Mouse (Mus musculus) embryonic facial prominence, embryonic 10.5 days (tissue): ENCODE results near the gene Csmd2. TPM values are rescaled to one million over a fixed set of nuclear protein-coding genes. Genes with fewer than 3 reads are reported as not detected.

Experiments
- DNase-seq: peaks from one replicate; pipeline ENCODE4 v3.0.0-alpha.2; 2017; ENCODE audit warnings: low spot score
- H3K27ac ChIP-seq: fragments of 300-500 bp; sonication (generic); replicated peaks from 2 replicates; pipeline ENCODE4 v1.5.1; 2016; ENCODE audit warnings: mild to moderate bottlenecking
- H3K27me3 ChIP-seq: fragments of 300-500 bp; sonication (generic); replicated peaks from 2 replicates; pipeline ENCODE4 v1.6.1; 2016; ENCODE audit warnings: low read depth, mild to moderate bottlenecking; ENCODE audit not compliant: poor library complexity, severe bottlenecking
- H3K36me3 ChIP-seq: fragments of 300-500 bp; sonication (generic); replicated peaks from 2 replicates; pipeline ENCODE4 v1.6.1; 2016; ENCODE audit warnings: mild to moderate bottlenecking, moderate library complexity
- H3K4me1 ChIP-seq: fragments of 300-500 bp; sonication (generic); 2 replicates; pipeline ENCODE4 v1.6.1; 2016
- H3K4me3 ChIP-seq: fragments of 300-500 bp; sonication (generic); 2 replicates; pipeline ENCODE4 v1.5.1; 2016; ENCODE audit warnings: mild to moderate bottlenecking, moderate library complexity
- H3K9me3 ChIP-seq: fragments of 300-500 bp; sonication (generic); 2 replicates; pipeline ENCODE4 v1.6.1; 2016; ENCODE audit warnings: mild to moderate bottlenecking
- WGBS: fragments of 180-500 bp; shearing (Covaris S2); methylation state at CpG from one replicate; pipeline ENCODE4 v1.1.7; 2016; 5-methylcytosine and 5-hydroxymethylcytosine counted together
- polyA plus RNA-seq: library from polyadenylated mRNA; unstranded; fragments of >200 nt; fragmentation: Nextera tagmentation; extraction: Ambion mirVana; gene quantifications from 2 replicates; pipeline ENCODE4 v1.2.1, GENCODE M21; 2016

Csmd2 gene
- polyA plus RNA-seq, 1 experiment from 2014 or later = 0.31 TPM

DNA sequence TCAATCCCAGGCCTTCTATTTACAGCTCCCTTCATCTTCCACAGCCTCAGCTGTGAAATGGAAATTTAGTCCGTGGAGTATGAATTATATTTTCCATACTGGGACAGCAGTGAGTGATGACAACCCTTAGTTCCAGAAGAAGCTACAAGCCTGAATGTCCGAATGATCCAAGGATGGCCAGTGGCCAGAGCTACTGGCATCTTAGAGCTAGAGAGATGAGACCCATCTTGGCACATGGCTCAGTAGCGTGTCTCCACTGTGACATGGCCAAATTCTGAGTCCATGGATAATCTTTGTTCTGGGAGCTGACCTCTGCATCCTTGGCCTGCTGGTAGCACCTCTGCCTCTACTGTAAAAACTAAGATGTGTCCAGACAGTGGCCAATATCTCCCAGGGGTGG, 96.8 kb downstream of the Csmd2 start:
- Histone ChIP-seq H3K4me1 (no peaks in the 10 kb centered on the region), H3K27me3 (no peaks in the 10 kb centered on the region), H3K27ac (no peak overlapping the region), H3K36me3 (no peaks in the 10 kb centered on the region), H3K9me3 (no peaks in the 10 kb centered on the region), H3K4me3 (no peak overlapping the region)
- no peak for DNase-seq
- 95% methylated on average over 3 of the region's 3 CpGs for WGBS

DNA sequence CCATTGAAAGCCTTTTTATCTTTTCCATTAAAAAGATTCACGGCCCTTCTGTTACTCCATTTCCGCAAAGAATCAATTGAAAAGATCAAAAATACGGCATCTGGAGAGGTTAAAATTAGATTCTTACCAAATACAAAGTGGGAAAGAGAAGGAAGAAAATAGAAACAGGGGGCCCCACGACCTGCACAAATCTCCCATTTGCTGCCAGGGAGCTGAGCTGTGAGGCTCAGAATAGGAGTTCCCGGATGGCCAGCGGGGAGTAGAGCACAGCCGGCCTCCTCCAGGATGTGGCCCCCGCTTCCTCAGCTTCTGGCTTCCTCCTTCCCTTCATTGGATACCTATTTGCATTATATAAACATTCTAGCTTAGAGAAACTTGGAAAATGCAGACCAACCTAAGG, 97.4 kb downstream of the Csmd2 start:
- Histone ChIP-seq H3K4me1 (no peaks in the 10 kb centered on the region), H3K27me3 (no peaks in the 10 kb centered on the region), H3K36me3 (no peaks in the 10 kb centered on the region), H3K4me3 (no peak overlapping the region), H3K27ac (no peak overlapping the region), H3K9me3 (no peaks in the 10 kb centered on the region)
- no peak for DNase-seq
- 83% methylated on average over 8 of the region's 8 CpGs for WGBS

DNA sequence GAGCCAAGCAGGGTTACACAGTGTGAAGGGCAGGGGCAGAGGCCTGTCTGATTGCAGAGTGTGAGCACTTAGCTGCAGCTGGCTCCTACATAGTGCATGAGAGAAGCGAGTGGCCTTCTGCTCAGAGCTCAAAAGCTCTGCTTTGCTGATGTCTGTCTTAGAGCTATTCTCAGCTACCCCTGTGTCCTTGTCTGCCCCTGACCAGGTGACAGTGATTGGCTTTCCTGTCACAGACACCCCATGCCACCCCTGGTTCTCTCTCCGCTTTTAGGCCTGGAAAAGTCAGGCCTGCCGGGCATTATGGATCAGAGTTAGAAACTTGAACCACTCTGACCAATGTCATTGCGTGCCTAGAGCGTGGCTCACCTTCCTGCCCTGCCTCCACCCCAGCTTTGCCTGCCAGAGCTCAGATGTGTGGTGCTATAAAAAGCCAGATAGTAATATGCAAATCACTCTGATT, 99.5 kb downstream of the Csmd2 start:
- WGBS = 90% methylated on average over 5 of the region's 5 CpGs
- Histone ChIP-seq H3K27ac (no peak overlapping the region), H3K9me3 (no peaks in the 10 kb centered on the region)

DNA sequence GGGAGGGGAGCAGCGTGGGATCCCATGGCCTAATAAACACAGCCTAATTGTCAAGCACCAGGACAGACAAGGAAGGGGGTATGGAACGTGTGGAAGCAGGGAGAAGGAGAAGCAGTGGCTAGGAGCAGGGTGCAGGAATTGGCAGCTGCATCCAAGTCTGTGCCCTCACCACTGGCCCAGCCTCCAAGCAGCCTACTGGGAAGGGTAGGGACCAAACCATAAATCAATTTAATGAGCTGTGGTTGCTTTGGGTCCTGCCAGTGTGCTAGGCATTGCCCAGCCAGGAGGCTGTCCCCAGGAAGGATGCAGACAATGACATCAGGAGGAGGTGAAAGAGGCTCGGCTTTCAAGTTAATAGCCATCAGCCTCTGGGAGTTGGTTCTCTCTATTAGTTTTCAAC, 100.0 kb downstream of the Csmd2 start:
- 72% methylated on average over 3 of the region's 3 CpGs for WGBS
- Histone ChIP-seq H3K36me3 (no peaks in the 10 kb centered on the region), H3K4me1 (no peaks in the 10 kb centered on the region), H3K9me3 (no peaks in the 10 kb centered on the region), H3K4me3 (no peak overlapping the region), H3K27me3 (no peaks in the 10 kb centered on the region), H3K27ac (no peak overlapping the region)
- DNase-seq = no peak

More for the DNA sequence above, 99.5 kb downstream of the Csmd2 start:
- no peak overlapping the region for H3K4me3 ChIP-seq
- H3K4me1 ChIP-seq = no peaks in the 10 kb centered on the region
- DNase-seq = no peak
- H3K36me3 ChIP-seq = no peaks in the 10 kb centered on the region
- no peaks in the 10 kb centered on the region for H3K27me3 ChIP-seq

DNA sequence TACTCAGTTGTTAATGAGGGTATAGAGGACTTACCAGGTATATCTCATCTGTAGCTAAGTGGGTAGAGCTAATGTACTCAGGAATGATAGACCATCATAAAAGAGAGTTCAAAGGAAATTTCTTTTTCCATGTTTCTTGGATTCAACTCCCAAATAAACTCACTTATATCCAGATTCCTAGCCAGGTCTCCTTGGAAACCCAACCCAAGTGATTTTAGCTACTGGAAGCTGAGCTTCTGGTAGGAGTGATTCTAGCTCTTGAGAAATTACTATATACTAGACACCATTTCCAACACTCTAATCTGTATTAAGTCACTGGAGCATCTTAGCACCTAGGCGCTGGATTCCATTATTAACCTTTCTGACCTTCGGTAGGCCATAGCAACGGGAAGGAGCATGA, 100.6 kb downstream of the Csmd2 start:
- no peak overlapping the region for H3K27ac ChIP-seq
- no peaks in the 10 kb centered on the region for H3K9me3 ChIP-seq
- H3K36me3 ChIP-seq = no peaks in the 10 kb centered on the region
- 75% methylated on average over 3 of the region's 3 CpGs for WGBS
- H3K27me3 ChIP-seq = no peaks in the 10 kb centered on the region
- H3K4me1 ChIP-seq = no peaks in the 10 kb centered on the region
- no peak overlapping the region for H3K4me3 ChIP-seq
- DNase-seq = no peak

DNA sequence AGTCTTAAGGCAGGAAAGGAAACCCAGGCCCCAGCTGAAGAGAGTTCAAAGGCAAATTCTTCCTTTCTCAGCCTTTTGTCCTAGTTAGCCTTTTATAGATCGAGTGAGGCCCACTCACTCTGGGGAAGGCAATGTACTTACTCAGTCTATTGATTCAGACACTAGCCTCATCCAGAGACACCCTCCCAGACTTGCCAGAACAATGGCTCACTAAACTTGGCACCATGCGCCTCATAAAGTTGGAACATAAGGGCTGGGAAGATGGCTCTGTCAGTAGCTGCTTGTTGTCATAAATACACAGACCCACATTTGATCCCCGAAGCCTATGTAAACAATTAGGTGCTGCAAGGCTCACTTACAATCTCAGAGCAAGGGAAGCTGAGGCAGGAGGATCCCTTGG, 104.3 kb downstream of the Csmd2 start:
- no peaks in the 10 kb centered on the region for H3K9me3 ChIP-seq
- no peak for DNase-seq
- H3K36me3 ChIP-seq = no peaks in the 10 kb centered on the region
- no peaks in the 10 kb centered on the region for H3K4me1 ChIP-seq
- H3K4me3 ChIP-seq = no peak overlapping the region
- no peak overlapping the region for H3K27ac ChIP-seq
- WGBS = 84% methylated on average over 3 of the region's 3 CpGs
- H3K27me3 ChIP-seq = no peaks in the 10 kb centered on the region

DNA sequence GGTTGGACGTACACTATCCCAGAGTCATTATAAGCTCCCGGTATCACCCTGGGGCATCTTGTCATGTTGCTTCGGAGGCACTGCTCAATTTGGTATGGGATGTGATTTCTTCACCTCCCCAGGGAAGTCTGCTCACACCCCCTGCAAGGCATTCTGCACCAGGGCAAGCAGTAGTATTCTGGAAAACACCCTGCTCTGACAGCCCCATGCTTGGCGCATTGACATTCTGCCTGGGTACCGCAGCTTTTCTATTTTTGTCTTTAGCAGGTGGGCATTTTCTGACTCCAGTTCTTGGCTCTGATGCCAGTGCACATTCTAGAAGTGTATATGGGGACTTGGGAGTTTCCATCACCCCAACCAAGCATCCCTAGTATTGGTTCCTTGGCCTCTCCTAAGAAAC, 111.9 kb downstream of the Csmd2 start:
- H3K9me3 ChIP-seq = no peaks in the 10 kb centered on the region
- no peak overlapping the region for H3K4me3 ChIP-seq
- DNase-seq = no peak
- H3K27ac ChIP-seq = no peak overlapping the region
- no peaks in the 10 kb centered on the region for H3K4me1 ChIP-seq
- 92% methylated on average over 5 of the region's 5 CpGs for WGBS
- H3K27me3 ChIP-seq = no peaks in the 10 kb centered on the region
- no peaks in the 10 kb centered on the region for H3K36me3 ChIP-seq

DNA sequence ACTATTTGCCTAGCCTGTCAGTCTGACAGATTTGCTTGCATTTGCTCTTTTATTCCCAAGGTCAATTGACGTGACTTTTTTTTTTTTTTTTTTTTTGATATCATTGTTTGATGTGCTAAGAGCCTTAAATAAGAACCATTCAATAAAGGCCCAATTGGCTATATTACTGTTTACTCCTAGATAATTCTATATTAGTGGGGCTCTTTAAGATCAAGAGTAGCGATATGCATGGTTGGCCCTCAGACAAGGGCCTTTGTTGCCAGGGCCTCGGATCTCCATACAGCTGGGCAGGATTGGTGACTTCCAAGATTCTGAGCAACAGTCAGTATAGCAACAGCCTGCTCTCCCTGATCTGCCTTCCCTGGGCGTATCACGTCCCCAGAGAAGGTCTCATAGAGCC, 112.9 kb downstream of the Csmd2 start:
- Histone ChIP-seq H3K27ac (no peak overlapping the region), H3K4me3 (no peak overlapping the region), H3K4me1 (no peaks in the 10 kb centered on the region), H3K27me3 (no peaks in the 10 kb centered on the region), H3K36me3 (no peaks in the 10 kb centered on the region), H3K9me3 (no peaks in the 10 kb centered on the region)
- WGBS = 65% methylated on average over 5 of the region's 5 CpGs
- DNase-seq = no peak

DNA sequence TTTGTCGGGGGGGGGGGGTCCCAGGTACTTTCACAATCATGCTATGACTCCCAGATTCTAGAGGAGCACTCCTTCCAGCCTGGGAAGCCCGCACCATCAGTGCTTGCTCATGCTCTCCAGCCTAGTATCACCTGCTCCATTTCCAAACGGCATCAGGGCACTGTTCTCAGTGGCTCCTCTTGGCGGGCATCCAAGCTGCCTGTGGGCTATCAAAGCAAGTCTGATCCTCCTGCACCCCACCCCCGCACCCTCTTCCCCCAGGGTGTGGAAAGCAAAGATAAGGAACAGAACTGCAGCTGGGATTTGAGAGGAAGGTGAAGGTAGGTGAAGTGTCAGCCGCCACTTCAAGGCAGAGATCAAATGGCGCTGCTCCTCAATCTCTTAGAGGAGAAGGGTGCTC, 128.7 kb downstream of the Csmd2 start:
- H3K27ac ChIP-seq = no peak overlapping the region
- H3K27me3 ChIP-seq = no peaks in the 10 kb centered on the region
- no peak for DNase-seq
- no peaks in the 10 kb centered on the region for H3K36me3 ChIP-seq
- H3K9me3 ChIP-seq = no peaks in the 10 kb centered on the region
- 77% methylated on average over 7 of the region's 7 CpGs for WGBS
- peaks cover 3% of the 10 kb centered on the region; the same call in 1 of the 2 replicates for H3K4me1 ChIP-seq
- no peak overlapping the region for H3K4me3 ChIP-seq

DNA sequence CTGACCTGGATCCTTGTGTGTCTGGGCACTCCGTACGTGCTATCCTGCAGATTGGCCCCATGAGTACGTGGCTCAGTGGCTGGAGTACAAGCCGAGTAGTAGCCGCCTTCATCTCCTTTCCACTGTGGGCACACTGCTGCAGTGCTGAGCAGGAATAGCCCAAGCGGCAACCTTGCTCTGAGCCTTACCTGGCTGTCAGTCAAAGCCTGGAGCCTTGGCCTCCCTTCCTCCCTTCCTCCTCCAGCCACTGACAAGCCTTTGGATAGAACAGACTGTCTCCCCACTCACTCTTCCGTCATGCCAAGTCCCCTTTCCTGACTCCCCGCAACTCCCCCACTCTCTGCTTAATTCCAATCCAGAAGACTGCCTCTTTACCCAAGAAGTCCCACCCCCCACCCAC, 135.6 kb downstream of the Csmd2 start:
- WGBS = 77% methylated on average over 8 of the region's 8 CpGs
- H3K4me1 ChIP-seq = peaks cover 20% of the 10 kb centered on the region

DNA sequence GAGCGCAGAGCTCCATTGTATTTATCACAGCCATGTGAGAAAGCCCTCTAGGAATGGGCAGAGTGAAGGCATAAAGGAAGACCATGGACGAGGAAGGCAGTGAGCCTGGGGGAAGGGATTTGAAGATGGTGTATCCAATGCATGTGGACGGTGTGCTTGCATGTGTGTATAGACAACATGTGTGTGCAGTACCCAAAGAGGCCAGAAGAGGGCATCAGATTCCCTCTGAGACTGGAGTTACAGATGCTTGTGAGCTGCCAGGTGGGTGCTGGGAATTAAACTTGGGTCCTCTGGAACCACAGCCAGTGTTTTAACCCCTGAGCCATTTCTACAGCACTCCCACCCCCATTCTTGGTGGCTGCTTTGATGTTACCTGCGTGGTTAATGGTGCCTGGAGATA, 137.1 kb downstream of the Csmd2 start:
- no peak overlapping the region for H3K27ac ChIP-seq
- no peaks in the 10 kb centered on the region for H3K36me3 ChIP-seq
- 86% methylated on average over 4 of the region's 4 CpGs for WGBS
- no peak for DNase-seq
- H3K27me3 ChIP-seq = no peaks in the 10 kb centered on the region
- no peak overlapping the region for H3K4me3 ChIP-seq
- H3K4me1 ChIP-seq = peaks cover 20% of the 10 kb centered on the region
- peaks cover 6% of the 10 kb centered on the region; the same call in 1 of the 2 replicates for H3K9me3 ChIP-seq

More for the DNA sequence above, 135.6 kb downstream of the Csmd2 start:
- DNase-seq = no peak
- Histone ChIP-seq H3K9me3 (peaks cover 6% of the 10 kb centered on the region; the same call in 1 of the 2 replicates), H3K27me3 (no peaks in the 10 kb centered on the region), H3K4me3 (no peak overlapping the region), H3K36me3 (no peaks in the 10 kb centered on the region), H3K27ac (no peak overlapping the region)

DNA sequence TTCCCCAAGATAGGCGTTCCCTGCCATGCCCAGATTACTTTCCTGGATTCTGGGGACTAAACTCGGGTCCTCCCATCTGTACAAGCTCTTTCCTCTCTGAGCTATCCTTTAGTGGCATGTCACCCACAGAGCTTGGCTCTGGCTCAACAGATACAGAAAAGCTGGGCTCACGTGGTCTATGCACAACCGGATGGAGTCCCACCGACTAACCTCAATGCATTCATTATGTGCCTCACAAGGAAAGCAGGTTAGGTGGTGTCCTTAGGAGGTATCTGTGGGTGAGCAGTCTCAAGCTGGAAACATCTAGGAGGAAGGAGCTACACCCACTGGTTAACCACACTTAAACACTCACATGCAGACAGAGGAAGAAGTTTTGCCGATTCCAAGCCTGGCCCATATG, 140.9 kb downstream of the Csmd2 start:
- Histone ChIP-seq H3K27me3 (no peaks in the 10 kb centered on the region), H3K4me1 (peaks cover 5% of the 10 kb centered on the region), H3K36me3 (no peaks in the 10 kb centered on the region), H3K9me3 (peaks cover 6% of the 10 kb centered on the region; the same call in 1 of the 2 replicates), H3K27ac (no peak overlapping the region), H3K4me3 (no peak overlapping the region)
- 83% methylated on average over 6 of the region's 6 CpGs for WGBS
- DNase-seq = no peak

DNA sequence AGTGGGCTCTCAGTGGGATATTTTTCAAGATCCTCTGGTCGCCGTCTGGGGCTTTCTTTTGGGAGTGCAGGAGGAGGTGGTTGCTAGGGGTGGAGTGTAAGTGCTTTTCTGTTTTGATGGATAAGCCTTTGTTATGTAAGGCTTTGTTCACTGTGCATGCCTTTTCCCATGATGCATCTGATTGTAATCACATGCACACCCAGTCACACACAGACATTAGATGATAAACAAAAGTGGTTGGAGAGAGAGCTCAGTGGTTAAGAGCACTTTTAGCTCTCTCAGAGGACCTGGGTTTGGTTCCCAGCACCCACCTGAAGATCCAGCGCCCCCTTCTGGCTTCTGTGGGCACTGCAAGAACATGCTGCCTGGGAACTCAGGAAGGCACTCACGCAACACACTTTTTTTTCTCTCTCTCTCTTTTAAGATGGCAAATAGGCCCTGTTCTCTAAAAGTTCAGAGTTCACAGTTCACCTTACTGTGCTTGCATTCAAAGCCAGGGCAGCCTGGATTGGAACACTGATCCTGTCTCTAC, 143.0 kb downstream of the Csmd2 start:
- peaks cover 5% of the 10 kb centered on the region for H3K4me1 ChIP-seq
- 71% methylated on average over 4 of the region's 4 CpGs for WGBS
- no peaks in the 10 kb centered on the region for H3K9me3 ChIP-seq
- no peaks in the 10 kb centered on the region for H3K36me3 ChIP-seq
- no peaks in the 10 kb centered on the region for H3K27me3 ChIP-seq
- DNase-seq = no peak
- H3K4me3 ChIP-seq = no peak overlapping the region
- no peak overlapping the region for H3K27ac ChIP-seq

DNA sequence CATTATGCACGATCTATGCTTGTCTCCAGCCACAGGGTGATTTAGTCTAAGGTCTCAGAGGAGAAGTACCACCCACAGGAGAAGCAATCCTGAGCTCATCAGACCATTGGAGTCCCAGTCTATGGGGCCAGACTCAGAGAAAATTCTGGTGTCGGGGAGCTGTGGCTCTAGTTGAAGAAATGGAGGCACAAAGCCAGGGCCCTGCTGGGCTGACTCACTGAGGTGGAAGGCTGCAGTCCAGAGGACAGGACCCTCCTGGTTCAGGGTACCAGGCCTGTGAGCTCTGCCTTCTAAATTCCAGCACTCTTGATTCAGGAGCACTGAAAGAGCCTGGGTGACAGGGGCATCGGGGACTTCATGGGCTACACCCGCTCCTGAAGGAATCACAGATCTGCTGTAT, 144.0 kb downstream of the Csmd2 start:
- whole genome bisulfite sequencing = 92% methylated on average over 4 of the region's 4 CpGs

More for the DNA sequence above, 144.0 kb downstream of the Csmd2 start:
- H3K4me1 ChIP-seq = peaks cover 5% of the 10 kb centered on the region
- H3K27me3 ChIP-seq = no peaks in the 10 kb centered on the region
- no peak overlapping the region for H3K27ac ChIP-seq
- no peak overlapping the region for H3K4me3 ChIP-seq
- H3K36me3 ChIP-seq = no peaks in the 10 kb centered on the region
- H3K9me3 ChIP-seq = no peaks in the 10 kb centered on the region
- no peak for DNase-seq
